Mouse (Mus musculus) kidney, embryonic 16.5 days (tissue): ENCODE data around the gene Rnf43. TPM values are rescaled to one million over a fixed set of nuclear protein-coding genes. Genes with fewer than 3 reads are reported as not detected.

Experiments
- ATAC-seq: fragments of 200-750 bp; cut with Nextera tagmentation; 2 replicates; pipeline ENCODE4 v1.8.0; 2017; ENCODE audit warnings: moderate TSS enrichment; ENCODE audit not compliant: low FRiP score, low TSS enrichment
- H3K27ac ChIP-seq: fragments of 300-500 bp; sonication (generic); 2 replicates; pipeline ENCODE4 v1.5.1; 2014; ENCODE audit warnings: low read length
- H3K27me3 ChIP-seq: fragments of 300-500 bp; sonication (generic); 2 replicates; pipeline ENCODE4 v1.6.1; 2014; ENCODE audit warnings: low read length, control low read depth, mixed read lengths; ENCODE audit not compliant: insufficient read depth
- H3K36me3 ChIP-seq: fragments of 300-500 bp; sonication (generic); 2 replicates; pipeline ENCODE4 v1.6.1; 2014; ENCODE audit warnings: low read length, control low read depth, mixed read lengths; ENCODE audit not compliant: insufficient read depth
- H3K4me1 ChIP-seq: fragments of 300-500 bp; sonication (generic); 2 replicates; pipeline ENCODE4 v1.6.1; 2014; ENCODE audit warnings: low read length, control low read depth, mixed read lengths; ENCODE audit not compliant: insufficient read depth
- H3K4me2 ChIP-seq: fragments of 300-500 bp; sonication (generic); replicated peaks from 2 replicates; pipeline ENCODE4 v1.6.1; 2014; ENCODE audit warnings: low read depth, low read length
- H3K4me3 ChIP-seq: fragments of 300-500 bp; sonication (generic); 2 replicates; pipeline ENCODE4 v1.5.1; 2014; ENCODE audit warnings: mild to moderate bottlenecking, low read length
- H3K9ac ChIP-seq: fragments of 300-500 bp; sonication (generic); replicated peaks from 2 replicates; pipeline ENCODE4 v1.6.1; 2014; ENCODE audit warnings: low read length
- H3K9me3 ChIP-seq: fragments of 300-500 bp; sonication (generic); 2 replicates; pipeline ENCODE4 v1.6.1; 2016; ENCODE audit warnings: low read length, control low read depth
- WGBS: fragments of 180-500 bp; shearing (Covaris S2); extraction: QIAGEN DNeasy Blood & Tissue Kit; methylation state at CpG from one replicate; pipeline ENCODE4 v1.1.7; 2014; 5-methylcytosine and 5-hydroxymethylcytosine counted together
- microRNA counts: library from miRNA; unstranded; fragments of <30 nt; microRNA quantifications from one replicate; lab custom pipeline; 2016
- microRNA-seq: library from miRNA; unstranded; fragments of <30 nt; microRNA quantifications from one replicate; pipeline ENCODE4, GENCODE M21; 2016
- polyA plus RNA-seq: library from polyadenylated mRNA; unstranded; fragments of >200 nt; fragmentation: Nextera tagmentation; extraction: Ambion mirVana; gene quantifications from 2 replicates; pipeline ENCODE4 v1.2.1, GENCODE M21; 2015

Rnf43 gene
- polyA plus RNA-seq, 1 experiment from 2014 or later = 7.2 TPM

DNA sequence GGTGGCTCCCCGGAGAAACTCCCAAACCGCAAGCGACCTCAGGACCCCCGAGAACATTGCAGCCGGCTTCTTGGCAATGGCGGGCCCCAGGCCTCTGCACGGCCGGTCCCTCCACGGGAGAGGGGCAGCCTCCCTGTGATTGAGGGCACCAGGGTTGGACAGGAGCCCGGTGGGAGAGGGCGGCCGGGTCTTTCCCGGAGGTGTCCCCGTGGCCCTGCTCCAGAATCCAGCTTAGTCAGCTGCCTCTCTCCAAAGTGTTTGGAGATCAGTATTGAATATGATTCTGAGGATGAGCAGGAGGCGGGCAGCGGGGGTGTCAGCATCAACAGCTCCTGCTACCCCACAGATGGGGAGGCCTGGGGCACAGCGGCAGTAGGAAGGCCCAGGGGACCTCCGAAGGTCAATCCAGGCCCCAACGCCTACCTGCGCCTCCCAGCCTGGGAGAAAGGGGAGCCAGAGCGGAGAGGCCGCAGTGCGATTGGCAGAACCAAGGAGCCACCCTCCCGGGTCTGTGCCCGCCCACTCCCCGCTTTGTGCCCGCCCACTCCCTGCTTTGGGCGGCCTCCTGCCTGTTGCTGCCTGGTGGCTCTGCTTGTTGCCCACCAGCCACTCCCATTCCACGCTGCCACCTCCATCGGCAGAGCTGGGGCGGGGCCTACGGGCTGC lies 115.7 kb downstream of the Rnf43 start:
- 3% methylated on average over 31 of the region's 32 CpGs for WGBS
- Histone ChIP-seq H3K4me2 (peak overlapping the region; percentile 89), H3K9ac (peak overlapping the region; percentile 74), H3K27me3 (no peaks in the 10 kb centered on the region), H3K4me1 (peaks cover 20% of the 10 kb centered on the region), H3K9me3 (no peaks in the 10 kb centered on the region), H3K4me3 (peak overlapping the region; percentile 51), H3K27ac (no peak overlapping the region; the same call in 1 of the 2 replicates), H3K36me3 (no peaks in the 10 kb centered on the region)
- peak; percentile 95 for ATAC-seq

GRCm38 (mm10) chr11:87778915-87779314 lies 116.4 kb downstream of the Rnf43 start:
- H3K27me3 ChIP-seq = no peaks in the 10 kb centered on the region
- peaks cover 20% of the 10 kb centered on the region for H3K4me1 ChIP-seq
- peak overlapping the region; percentile 74 for H3K9ac ChIP-seq
- H3K4me3 ChIP-seq = peak overlapping the region; percentile 51
- WGBS = 39% methylated on average over 12 of the region's 12 CpGs
- H3K27ac ChIP-seq = no peak overlapping the region
- no peaks in the 10 kb centered on the region for H3K9me3 ChIP-seq
- H3K4me2 ChIP-seq = peak overlapping the region; percentile 89
- H3K36me3 ChIP-seq = no peaks in the 10 kb centered on the region
- ATAC-seq = peak; percentile 5; the same call in 1 of the 2 replicates

DNA sequence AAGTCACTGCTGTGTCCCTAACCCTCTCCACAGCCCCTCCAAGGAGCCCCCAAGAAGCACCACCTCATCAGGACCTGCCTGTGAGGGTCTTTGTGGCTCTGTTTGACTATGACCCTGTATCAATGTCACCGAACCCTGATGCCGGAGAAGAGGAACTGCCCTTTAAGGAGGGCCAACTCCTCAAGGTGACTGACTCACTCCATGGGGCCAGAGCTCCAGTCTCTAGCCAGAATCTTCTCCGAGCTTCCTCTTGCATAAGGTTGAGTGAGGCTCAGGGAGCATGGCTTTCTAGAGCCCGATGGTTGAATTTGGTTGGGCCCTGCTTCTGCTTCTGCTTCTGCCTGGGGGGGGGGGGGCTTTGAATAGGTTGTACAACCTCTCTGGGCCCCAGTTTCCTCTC lies 116.9 kb downstream of the Rnf43 start:
- H3K4me1 ChIP-seq = peaks cover 20% of the 10 kb centered on the region
- no peak overlapping the region for H3K27ac ChIP-seq
- H3K36me3 ChIP-seq = no peaks in the 10 kb centered on the region
- no peak overlapping the region for H3K4me3 ChIP-seq
- ATAC-seq = no peak
- H3K27me3 ChIP-seq = no peaks in the 10 kb centered on the region
- H3K9me3 ChIP-seq = no peaks in the 10 kb centered on the region
- 79% methylated on average over 4 of the region's 4 CpGs for WGBS
- no peak overlapping the region for H3K9ac ChIP-seq
- H3K4me2 ChIP-seq = no peak overlapping the region

- no peaks in the 10 kb centered on the region for H3K27me3 ChIP-seq
- no peak overlapping the region for H3K4me3 ChIP-seq
- no peak for ATAC-seq
- WGBS = 80% methylated on average over 8 of the region's 8 CpGs
- H3K36me3 ChIP-seq = no peaks in the 10 kb centered on the region
- H3K9me3 ChIP-seq = no peaks in the 10 kb centered on the region
- H3K4me2 ChIP-seq = no peak overlapping the region
- peaks cover 20% of the 10 kb centered on the region for H3K4me1 ChIP-seq
- no peak overlapping the region for H3K27ac ChIP-seq
- H3K9ac ChIP-seq = no peak overlapping the region
These were observed 117.6 kb downstream of the Rnf43 start for GRCm38 (mm10) chr11:87780130-87780529.

MicroRNAs encoded within 50 kb of the gene (microRNA counts, 519-probe panel; counts per million panel counts)
- microRNA mmu-miR-142-3p (lab: Ali Mortazavi, UCI) (3,685 counts per million, percentile 85 among the panel's probes with 10 or more counts), microRNA mmu-miR-142-5p (lab: Ali Mortazavi, UCI) (3,626 counts per million, percentile 83 among the panel's probes with 10 or more counts)

Small RNA genes lying within 50 kb of the gene (microRNA-seq; reads per million reads assigned to microRNA genes)
- gene Mir142 (not detected), gene Mir142b (not detected)

Other genes starting within 250 kb of the Rnf43 start
- not detected in 2 replicates for gene Gm11492, start 96.1 kb upstream of the Rnf43 start, polyA plus RNA-seq
- 70.6 and 77.8 TPM in 2 replicates for gene Sept4, start 93.8 kb upstream of the Rnf43 start, polyA plus RNA-seq
- 41.7 and 42.2 TPM in 2 replicates for gene Mtmr4, start 70.6 kb upstream of the Rnf43 start, polyA plus RNA-seq
- 0.17 and 0.32 TPM in 2 replicates for gene Hsf5, start 45.6 kb upstream of the Rnf43 start, polyA plus RNA-seq
- gene Supt4a, start 74.8 kb downstream of the Rnf43 start, polyA plus RNA-seq = 156 and 161 TPM in 2 replicates
- 4.7 and 5.6 TPM in 2 replicates for gene Tspoap1, start 97.8 kb downstream of the Rnf43 start, polyA plus RNA-seq
- 1.1 and 1.3 TPM in 2 replicates for gene Mpo, start 130.9 kb downstream of the Rnf43 start, polyA plus RNA-seq
- 0.15 and 0.29 TPM in 2 replicates for gene Lpo, start 165.6 kb downstream of the Rnf43 start, polyA plus RNA-seq
- gene Mks1, start 190.5 kb downstream of the Rnf43 start, polyA plus RNA-seq = 20.4 and 20.6 TPM in 2 replicates
- gene Epx, start 212.8 kb downstream of the Rnf43 start, polyA plus RNA-seq = 0.39 and 0.64 TPM in 2 replicates
- not detected in 2 replicates for gene Olfr462, start 229.5 kb downstream of the Rnf43 start, polyA plus RNA-seq
- not detected in 2 replicates for gene Olfr463, start 234.7 kb downstream of the Rnf43 start, polyA plus RNA-seq